ENCODE assay signal across 8 mouse cellular contexts in genomic region chr13:104179176-104179888, GRCm38 (mm10). TPM values are rescaled to one million over a fixed set of nuclear protein-coding genes. Genes with fewer than 3 reads are reported as not detected.
DNase-seq lines count a peak whose midpoint lies in the region; ATAC-seq and TF ChIP-seq lines count a peak whose summit lies in the region.

No protein-coding gene starts in this region.

- no peak for ATAC-seq in kidney, embryonic 14.5 days (ENCODE audit: low FRiP score, low TSS enrichment)
- ATAC-seq in hindbrain, embryonic 14.5 days (ENCODE audit: low FRiP score) = no peak
- no peak for ATAC-seq in midbrain, embryonic 14.5 days (ENCODE audit: low FRiP score, low TSS enrichment)
- no peak for ATAC-seq in activated CD4-positive, CD25-positive, alpha-beta regulatory T cell, adult 4 months

- H3K4me2 ChIP-seq in kidney, embryonic 14.5 days (replicated peaks; ENCODE audit: low read depth, low read length) = peak overlapping the region; percentile 62
- peak overlapping the region; percentile 82 for H3K4me2 ChIP-seq in hindbrain, embryonic 14.5 days (replicated peaks)
- H3K4me2 ChIP-seq in midbrain, embryonic 14.5 days (ENCODE audit: low read length) = peak overlapping the region; percentile 79

- H3K27me3 ChIP-seq in kidney, embryonic 14.5 days (ENCODE audit: control insufficient read depth, insufficient read depth, low read length) = no peaks in the 10 kb centered on the region
- no peaks in the 10 kb centered on the region for H3K27me3 ChIP-seq in hindbrain, embryonic 14.5 days (ENCODE audit: control insufficient read depth, insufficient read depth, low read length)
- no peaks in the 10 kb centered on the region for H3K27me3 ChIP-seq in midbrain, embryonic 14.5 days (ENCODE audit: control insufficient read depth, insufficient read depth, low read length)

- peak overlapping the region; percentile 83 for H3K9ac ChIP-seq in kidney, embryonic 14.5 days (ENCODE audit: low read depth, low read length)
- peak overlapping the region; percentile 81 for H3K9ac ChIP-seq in hindbrain, embryonic 14.5 days
- peak overlapping the region; percentile 78 for H3K9ac ChIP-seq in midbrain, embryonic 14.5 days (replicated peaks; ENCODE audit: low read length)

- H3K27ac ChIP-seq in kidney, embryonic 14.5 days (ENCODE audit: low read depth, low read length) = no peak overlapping the region; the same call in 1 of the 2 replicates
- no peak overlapping the region for H3K27ac ChIP-seq in bone marrow macrophage, adult 2 months (ENCODE audit: insufficient read depth, low read depth, low read length)
- H3K27ac ChIP-seq in hindbrain, embryonic 14.5 days = 0 out of 2 replicates have a peak overlapping the region, but pooled peaks have one; percentile 75
- H3K27ac ChIP-seq in midbrain, embryonic 14.5 days (replicated peaks; ENCODE audit: low read depth, low read length) = peak overlapping the region; percentile 81

- 0 out of 2 replicates have a peak, but pooled peaks cover 5% of the 10 kb centered on the region for H3K4me1 ChIP-seq in kidney, embryonic 14.5 days (ENCODE audit: control insufficient read depth, insufficient read depth, low read length)
- H3K4me1 ChIP-seq in bone marrow macrophage, adult 2 months (ENCODE audit: control insufficient read depth, insufficient read depth, low read length) = peaks cover 4% of the 10 kb centered on the region; the same call in 1 of the 2 replicates
- H3K4me1 ChIP-seq in hindbrain, embryonic 14.5 days (replicated peaks; ENCODE audit: control insufficient read depth, insufficient read depth, low read length) = peaks cover 17% of the 10 kb centered on the region
- H3K4me1 ChIP-seq in midbrain, embryonic 14.5 days (ENCODE audit: control insufficient read depth, insufficient read depth, low read length) = peaks cover 15% of the 10 kb centered on the region

- H3K4me3 ChIP-seq in kidney, embryonic 14.5 days (ENCODE audit: low read length) = peak overlapping the region; percentile 94
- peak overlapping the region; percentile 99 for H3K4me3 ChIP-seq in bone marrow macrophage, adult 2 months (ENCODE audit: insufficient read depth, low read length)
- peak overlapping the region; percentile 90 for H3K4me3 ChIP-seq in hindbrain, embryonic 14.5 days (replicated peaks; ENCODE audit: low read length)
- peak overlapping the region; percentile 91 for H3K4me3 ChIP-seq in midbrain, embryonic 14.5 days (replicated peaks; ENCODE audit: low read depth, low read length)

- TF ChIP-seq CTCF in bone marrow macrophage, adult 2 months (IDR thresholded peaks at IDR 0.05; ENCODE audit: low read depth, low read length) = no peak

- no peak for TF ChIP-seq POLR2A in bone marrow macrophage, adult 2 months (IDR thresholded peaks at IDR 0.05; ENCODE audit: borderline replicate concordance, low read depth, low read length)

- no peaks in the 10 kb centered on the region for H3K9me3 ChIP-seq in kidney, embryonic 14.5 days (ENCODE audit: control insufficient read depth, low read length)
- no peaks in the 10 kb centered on the region for H3K9me3 ChIP-seq in hindbrain, embryonic 14.5 days (ENCODE audit: control insufficient read depth, low read length)
- no peaks in the 10 kb centered on the region for H3K9me3 ChIP-seq in midbrain, embryonic 14.5 days (ENCODE audit: control insufficient read depth, low read length)

- WGBS in kidney, embryonic 14.5 days = 14% methylated on average over 13 of the region's 13 CpGs
- WGBS in hindbrain, embryonic 14.5 days = 24% methylated on average over 13 of the region's 13 CpGs
- 21% methylated on average over 13 of the region's 13 CpGs for WGBS in midbrain, embryonic 14.5 days

- H3K36me3 ChIP-seq in kidney, embryonic 14.5 days (ENCODE audit: control insufficient read depth, insufficient read depth, low read length) = peaks cover 17% of the 10 kb centered on the region; the same call in 1 of the 2 replicates
- H3K36me3 ChIP-seq in hindbrain, embryonic 14.5 days (replicated peaks; ENCODE audit: control insufficient read depth, insufficient read depth) = peaks cover 30% of the 10 kb centered on the region
- H3K36me3 ChIP-seq in midbrain, embryonic 14.5 days (ENCODE audit: control insufficient read depth, insufficient read depth, low read length) = peaks cover 11% of the 10 kb centered on the region; the same call in 1 of the 2 replicates

- DNase-seq in kidney, adult 9 months = no peak
- no peak for DNase-seq in hindbrain, embryonic 14.5 days (ENCODE audit: low spot score)
- DNase-seq in midbrain, embryonic 14.5 days = no peak
- no peak for DNase-seq in testis, postnatal 14 days (ENCODE audit: low spot score)
- DNase-seq in adrenal gland, adult 8-10 months = no peak

RNA-seq across cellular contexts. Expression of gene Trim23, which starts 0.7 kb away (rescaled TPM):
- polyA plus RNA-seq in kidney, embryonic 14.5 days (2014; fragmentation: Nextera tagmentation; extraction: Ambion mirVana) = 16.1 and 23.1 TPM in 2 replicates
- 10.9 and 12.3 TPM in 2 replicates for polyA plus RNA-seq in bone marrow macrophage, adult 2 months (2012; ENCODE audit: insufficient read depth, insufficient read length, missing spikeins)
- polyA plus RNA-seq in hindbrain, embryonic 14.5 days (2014; fragmentation: Nextera tagmentation; extraction: Ambion mirVana) = 42.4 and 45.8 TPM in 2 replicates
- polyA plus RNA-seq in midbrain, embryonic 14.5 days (2014; fragmentation: Nextera tagmentation; extraction: Ambion mirVana) = 40.1 and 42.3 TPM in 2 replicates
- polyA plus RNA-seq in activated CD4-positive, CD25-positive, alpha-beta regulatory T cell, adult 4 months (2017; shearing (Covaris generic)) = 10 to 100 TPM; 23.3 to 28.8 TPM
- 10 to 100 TPM; 19.9 to 23.3 (median 22.0) TPM for total RNA-seq in adrenal gland, adult 8-10 months (2022)

RNA-seq across cellular contexts. Expression of gene Trappc13, which starts 1.1 kb away (rescaled TPM):
- polyA plus RNA-seq in kidney, embryonic 14.5 days (2014; fragmentation: Nextera tagmentation; extraction: Ambion mirVana) = 65.4 and 65.5 TPM in 2 replicates
- 28.1 and 33.0 TPM in 2 replicates for polyA plus RNA-seq in bone marrow macrophage, adult 2 months (2012; ENCODE audit: insufficient read depth, insufficient read length, missing spikeins)
- 57.6 and 58.0 TPM in 2 replicates for polyA plus RNA-seq in hindbrain, embryonic 14.5 days (2014; fragmentation: Nextera tagmentation; extraction: Ambion mirVana)
- polyA plus RNA-seq in midbrain, embryonic 14.5 days (2014; fragmentation: Nextera tagmentation; extraction: Ambion mirVana) = 63.1 and 66.6 TPM in 2 replicates
- polyA plus RNA-seq in activated CD4-positive, CD25-positive, alpha-beta regulatory T cell, adult 4 months (2017; shearing (Covaris generic)) = 10 to 100 TPM; 46.1 to 47.7 TPM
- total RNA-seq in adrenal gland, adult 8-10 months (2022) = 10 to 100 TPM; 60.2 to 76.6 (median 62.1) TPM

RNA-seq across cellular contexts. Expression of gene Cenpk, which starts 49.1 kb away (rescaled TPM):
- polyA plus RNA-seq in kidney, embryonic 14.5 days (2014; fragmentation: Nextera tagmentation; extraction: Ambion mirVana) = 80.3 and 123 TPM in 2 replicates
- polyA plus RNA-seq in bone marrow macrophage, adult 2 months (2012; ENCODE audit: insufficient read depth, insufficient read length, missing spikeins) = 9.6 and 9.8 TPM in 2 replicates
- polyA plus RNA-seq in hindbrain, embryonic 14.5 days (2014; fragmentation: Nextera tagmentation; extraction: Ambion mirVana) = 13.6 and 17.3 TPM in 2 replicates
- 12.0 and 12.9 TPM in 2 replicates for polyA plus RNA-seq in midbrain, embryonic 14.5 days (2014; fragmentation: Nextera tagmentation; extraction: Ambion mirVana)
- 10 to 100 TPM; 10.5 to 12.5 TPM for polyA plus RNA-seq in activated CD4-positive, CD25-positive, alpha-beta regulatory T cell, adult 4 months (2017; shearing (Covaris generic))
- 1 to 10 TPM in 3 of 4 experiments, under 1 TPM in 1; 0.80 to 2.4 (median 1.4) TPM for total RNA-seq in adrenal gland, adult 8-10 months (2022)

RNA-seq across cellular contexts. Expression of gene Ppwd1, which starts 49.3 kb away (rescaled TPM):
- polyA plus RNA-seq in kidney, embryonic 14.5 days (2014; fragmentation: Nextera tagmentation; extraction: Ambion mirVana) = 19.5 and 21.9 TPM in 2 replicates
- polyA plus RNA-seq in bone marrow macrophage, adult 2 months (2012; ENCODE audit: insufficient read depth, insufficient read length, missing spikeins) = 18.1 and 19.9 TPM in 2 replicates
- 7.2 and 7.9 TPM in 2 replicates for polyA plus RNA-seq in hindbrain, embryonic 14.5 days (2014; fragmentation: Nextera tagmentation; extraction: Ambion mirVana)
- polyA plus RNA-seq in midbrain, embryonic 14.5 days (2014; fragmentation: Nextera tagmentation; extraction: Ambion mirVana) = 7.9 and 8.1 TPM in 2 replicates
- polyA plus RNA-seq in activated CD4-positive, CD25-positive, alpha-beta regulatory T cell, adult 4 months (2017; shearing (Covaris generic)) = 10 to 100 TPM; 13.6 to 15.5 TPM
- 10 to 100 TPM; 12.2 to 15.9 (median 13.9) TPM for total RNA-seq in adrenal gland, adult 8-10 months (2022)

Comparison
In these comparisons a context has a peak if more than half of its experiments do, and no peak if none do; other contexts are left out.
1. H3K27ac ChIP-seq: peak in hindbrain, embryonic 14.5 days (single experiment) and midbrain, embryonic 14.5 days (single experiment); none in kidney, embryonic 14.5 days (single experiment) and bone marrow macrophage, adult 2 months (single experiment).
2. Peak in every context shown above with its lines, with median percentiles within 50 percentile points of each other: H3K4me2 ChIP-seq, H3K4me3 ChIP-seq and H3K9ac ChIP-seq.